Mouse (Mus musculus) right cerebral cortex, postnatal 14 days (tissue): ENCODE data around the gene Cdhr1.

Source experiments
- DNase-seq: peaks from one replicate; pipeline ENCODE4 v3.0.0; 2022

The Cdhr1 gene

GRCm38 (mm10) chr14:37067629-37068028 lies 30.5 kb downstream of the Cdhr1 start, which contains the start of gene Lrit2:
Gene Lrit2, plus strand, starts transcription at chr14:37067929.
- DNase-seq: no peak

- no peak for DNase-seq
These were observed 31.5 kb downstream of the Cdhr1 start for GRCm38 (mm10) chr14:37066636-37067035.

GRCm38 (mm10) chr14:37064849-37065248 lies 33.3 kb downstream of the Cdhr1 start:
- DNase-seq: no peak

- no peak for DNase-seq
These were observed 49.2 kb downstream of the Cdhr1 start, which contains the start of gene Rgr for GRCm38 (mm10) chr14:37048914-37049410. Gene Rgr, minus strand, starts transcription at chr14:37048964.

- no peak for DNase-seq
These were observed 63.7 kb downstream of the Cdhr1 start for GRCm38 (mm10) chr14:37034432-37034831.

- DNase-seq: peak; percentile 75
These were observed 64.9 kb downstream of the Cdhr1 start for GRCm38 (mm10) chr14:37033241-37033640.

- DNase-seq: no peak
These were observed 65.6 kb downstream of the Cdhr1 start for GRCm38 (mm10) chr14:37032481-37033104.

- DNase-seq: no peak
These were observed 69.6 kb downstream of the Cdhr1 start for GRCm38 (mm10) chr14:37028555-37028954.

- no peak for DNase-seq
These were observed 70.2 kb downstream of the Cdhr1 start for GRCm38 (mm10) chr14:37027951-37028350.
